Mouse (Mus musculus) heart, postnatal 25 days (tissue): Measurements from ENCODE around the gene Cnnm2. TPM values are rescaled to one million over a fixed set of nuclear protein-coding genes. Genes with fewer than 3 reads are reported as not detected.

Source experiments
- DNase-seq: peaks from one replicate; pipeline ENCODE4 v3.0.0; 2022; ENCODE audit warnings: low spot score
- intact Hi-C: fragments of 180-260 bp; cut with DNase I; formaldehyde crosslinking; loops from one replicate; pipeline ENCODE4 v1.15.1; 2025
- total RNA-seq, 2 experiments: library from RNA; stranded (reverse); gene quantifications; 2 replicates each; pipeline ENCODE4 v1.2.3; 2021

Gene Cnnm2
- total RNA-seq, 2 experiments from 2014 or later, result 4.6 to 7.8 TPM

DNA sequence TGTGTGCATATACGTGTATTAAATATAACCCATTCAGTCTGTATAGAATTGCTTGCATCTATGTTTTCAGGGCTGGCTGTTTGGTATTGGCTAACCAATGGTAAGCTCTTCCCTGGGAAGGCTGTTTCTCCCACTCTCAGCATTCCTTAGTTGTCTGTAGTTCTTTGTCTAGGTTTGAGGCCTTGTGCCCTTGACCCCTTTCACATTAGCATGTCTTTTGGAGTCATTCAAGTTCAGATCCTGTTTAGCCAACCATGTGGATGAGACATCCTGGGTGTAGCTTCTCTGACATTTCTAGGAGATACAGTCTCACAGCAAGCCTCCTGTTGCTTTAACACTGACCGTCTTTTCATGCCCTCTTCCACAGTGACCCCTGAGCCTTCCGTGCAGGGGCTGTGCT, 74.7 kb downstream of the Cnnm2 start:
- intact Hi-C loops, result no loop called here
- no peak for DNase-seq

DNA sequence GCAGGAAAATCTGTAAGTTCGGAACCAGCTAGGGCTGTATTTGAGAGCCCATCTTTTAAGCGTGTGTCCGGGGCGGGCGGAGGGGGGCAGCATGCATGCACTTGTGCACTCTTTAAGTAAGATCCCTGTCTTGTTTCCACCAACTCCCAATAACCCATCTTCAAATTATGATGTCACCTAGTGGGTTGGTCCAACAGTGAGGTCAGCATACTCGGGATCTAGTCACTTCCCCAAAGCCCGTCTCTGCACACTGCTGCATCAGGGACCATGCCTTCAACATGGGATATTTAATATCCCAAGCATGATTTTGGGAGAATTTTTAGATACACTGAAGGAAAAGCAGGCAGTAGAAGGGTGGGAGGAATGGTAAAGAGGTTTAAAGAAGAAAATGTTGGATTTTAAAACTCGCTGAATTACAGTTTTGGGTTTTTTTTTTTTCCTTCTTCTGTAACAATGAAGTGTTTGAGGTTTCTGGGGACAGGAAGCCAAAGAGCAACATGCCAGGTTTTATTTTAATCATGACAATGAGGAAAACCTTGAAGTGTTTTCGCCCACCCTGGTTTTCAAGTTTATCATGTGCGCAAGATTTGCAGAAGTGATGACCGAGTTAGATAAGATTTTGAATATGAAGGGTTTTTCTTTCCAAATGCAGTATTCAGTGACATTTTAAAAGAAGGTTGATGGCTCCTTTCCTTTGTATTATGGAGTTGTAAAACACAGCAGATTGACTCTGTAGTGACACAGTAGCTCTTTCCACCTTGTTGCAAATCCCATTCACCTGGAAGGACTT, 76.1 kb downstream of the Cnnm2 start:
- intact Hi-C loops, result no loop called here

DNA sequence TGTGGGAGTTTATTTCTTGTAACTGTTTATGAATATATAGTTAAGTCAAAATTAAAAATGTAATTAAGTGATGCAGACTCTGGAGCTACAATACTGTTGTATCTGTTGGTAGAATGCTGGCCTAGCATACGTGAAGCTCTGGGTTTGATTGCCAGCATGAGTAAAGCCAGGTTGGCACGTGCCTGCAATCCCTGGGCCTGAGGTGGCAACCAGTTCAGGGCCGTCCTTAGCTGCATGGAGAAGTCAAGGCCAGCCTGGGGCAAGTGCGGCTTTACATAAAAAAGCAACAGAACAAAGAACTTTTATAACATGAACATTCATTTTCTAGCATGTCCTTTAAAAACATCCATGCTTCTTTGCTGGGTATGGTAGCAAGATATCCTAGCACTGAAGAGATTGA, 79.6 kb downstream of the Cnnm2 start:
- intact Hi-C loops, result no loop called here
- DNase-seq, result no peak

More for the DNA sequence above, 76.1 kb downstream of the Cnnm2 start:
- no peak for DNase-seq

DNA sequence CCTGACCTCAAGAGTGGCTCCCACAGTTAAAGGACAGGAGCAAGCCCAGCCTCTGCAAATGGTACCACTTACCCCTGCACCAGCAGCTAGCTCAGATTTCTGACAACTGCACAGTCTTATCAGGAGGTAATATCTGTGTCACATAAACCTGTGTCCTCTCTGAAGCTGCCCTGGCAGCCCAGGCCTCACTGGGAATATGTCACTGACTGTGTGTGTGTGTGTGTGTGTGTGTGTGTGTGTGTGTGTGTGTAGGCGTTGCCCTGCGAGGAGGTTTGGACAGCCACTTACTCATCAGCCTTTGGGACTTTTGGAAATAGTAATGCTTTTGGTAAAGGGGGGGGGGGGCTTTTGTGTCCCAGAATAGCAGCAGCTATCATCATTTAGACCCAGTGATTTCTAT, 81.6 kb downstream of the Cnnm2 start:
- intact Hi-C loops, result no loop called here
- no peak for DNase-seq

DNA sequence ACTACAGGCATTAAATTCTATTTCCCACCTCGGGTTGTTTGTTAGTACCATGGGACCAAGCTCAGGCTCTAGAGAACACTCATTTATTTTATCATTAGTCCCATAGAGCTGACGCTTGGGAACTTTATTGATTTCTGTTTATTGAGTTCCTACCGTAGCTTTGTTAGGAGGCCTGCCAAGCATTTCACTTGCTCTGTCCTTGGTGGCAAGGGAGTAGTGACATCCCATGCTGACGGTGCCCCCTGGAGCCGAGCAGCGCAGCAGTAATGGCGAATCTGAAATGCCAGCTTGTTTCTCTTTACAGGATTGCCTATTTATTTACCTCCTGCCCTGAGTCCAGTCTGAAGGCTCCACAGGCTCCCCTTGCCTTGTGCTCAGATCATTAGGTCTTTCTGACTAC, 84.7 kb downstream of the Cnnm2 start:
- DNase-seq, result no peak
- intact Hi-C loops, result no loop called here

DNA sequence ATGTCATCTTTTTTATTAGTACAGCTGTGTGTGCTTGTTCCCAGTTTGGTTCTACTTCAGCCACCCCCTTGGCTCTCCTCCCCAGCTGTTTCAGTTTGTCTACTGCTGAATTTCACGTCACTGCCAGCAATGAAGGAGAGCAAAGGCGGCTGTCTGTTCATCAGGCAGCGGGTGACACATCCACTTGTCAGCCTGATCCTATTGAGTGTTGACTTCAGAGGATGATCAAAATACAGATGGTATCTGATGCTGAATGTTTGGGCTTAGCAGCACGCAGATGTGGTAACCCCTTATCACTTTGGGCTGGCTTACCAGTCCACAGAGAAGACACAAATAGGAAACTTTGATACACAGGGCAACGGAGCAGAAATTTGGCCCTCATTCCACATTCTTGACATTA, 85.1 kb downstream of the Cnnm2 start:
- DNase-seq, result no peak
- intact Hi-C loops, result no loop called here

DNA sequence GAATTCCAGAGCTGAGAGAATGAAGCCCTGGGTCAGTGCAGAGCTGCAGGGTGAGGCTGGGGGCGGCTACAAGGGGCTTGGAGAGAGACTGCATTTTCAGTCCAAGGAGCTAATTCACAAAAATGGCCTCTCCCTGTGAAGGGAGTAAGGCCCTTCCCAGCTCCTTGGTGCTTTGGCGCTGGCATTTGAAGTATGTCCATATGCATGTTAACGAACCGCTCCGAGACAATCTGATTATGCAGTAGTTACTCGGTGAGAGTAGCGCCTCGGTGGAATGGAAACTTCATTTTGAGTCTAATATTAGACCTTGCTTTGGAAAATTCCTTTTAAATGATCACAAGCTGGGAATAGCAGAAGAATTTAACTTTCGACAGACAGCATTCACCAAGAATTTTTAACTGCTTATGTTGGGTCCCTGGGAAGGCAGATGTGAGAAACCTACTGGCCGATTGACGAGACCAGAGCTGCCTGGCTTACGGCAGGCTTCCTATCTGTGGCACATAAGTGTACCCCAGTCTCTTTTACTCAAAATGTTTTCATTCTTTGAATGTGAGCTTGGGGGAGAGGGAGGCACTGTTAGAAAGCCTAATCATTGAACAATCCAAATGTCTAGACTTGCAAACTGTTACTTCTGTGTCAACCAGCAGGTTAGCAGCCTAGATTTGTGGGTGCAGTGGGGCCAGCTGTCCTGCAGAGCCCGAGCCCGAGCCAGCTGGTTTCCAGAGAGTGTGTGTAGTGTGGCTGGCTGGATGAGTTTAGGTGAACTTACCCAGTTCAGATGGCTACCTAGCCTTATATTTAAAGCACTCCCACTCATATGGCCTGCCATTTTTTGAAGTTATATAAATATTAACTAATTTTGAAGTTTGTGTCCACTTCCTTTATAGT, 87.2 kb downstream of the Cnnm2 start:
- no peak for DNase-seq
- intact Hi-C loops, result no loop called here

DNA sequence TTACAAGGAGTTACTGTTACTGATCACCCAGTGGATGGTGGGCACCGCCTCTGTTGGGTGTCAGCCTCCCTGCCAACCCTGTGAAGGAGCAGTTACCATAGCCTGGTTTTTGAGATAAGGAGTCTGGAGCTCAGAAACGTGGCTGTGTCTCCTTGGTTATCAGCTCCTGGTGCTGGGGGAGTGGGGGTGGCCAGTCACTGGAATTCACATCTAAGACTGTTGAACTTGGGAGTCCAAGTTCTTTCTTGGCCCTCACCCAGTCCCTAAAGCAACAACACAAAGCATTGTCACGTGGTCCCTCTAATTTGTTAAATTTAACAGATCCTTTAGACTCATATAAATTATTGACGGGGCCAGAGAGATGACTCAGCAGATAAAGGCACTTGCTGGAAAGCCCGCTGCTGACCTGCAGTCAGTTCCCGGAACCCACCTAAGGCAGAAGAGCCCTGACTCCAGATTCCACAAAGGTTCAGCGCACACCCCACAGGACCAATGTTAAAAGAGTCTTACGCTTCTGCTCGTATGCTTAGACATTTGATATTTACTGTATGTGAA, 88.1 kb downstream of the Cnnm2 start:
- no peak for DNase-seq
- intact Hi-C loops, result no loop called here

DNA sequence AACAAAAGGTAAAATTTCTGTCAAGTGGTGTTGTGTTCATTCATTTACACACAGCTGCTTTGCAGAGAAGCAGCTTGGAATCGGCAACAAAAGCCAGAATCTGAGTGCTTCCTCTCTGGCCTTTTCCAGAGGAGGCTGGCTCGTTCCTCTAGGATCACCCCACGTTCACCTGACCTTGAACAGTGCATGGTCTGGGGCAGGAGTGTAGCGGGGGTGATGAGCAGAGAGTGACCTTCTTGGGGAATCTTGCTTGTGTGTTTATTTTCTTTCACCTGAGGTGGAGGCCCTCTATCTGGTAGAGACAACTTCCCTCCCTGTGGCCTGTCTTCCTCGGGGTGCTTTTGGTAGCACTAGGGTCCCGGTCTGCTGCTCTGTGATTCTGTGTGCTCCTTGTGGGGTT, 94.8 kb downstream of the Cnnm2 start:
- intact Hi-C loops, result no loop called here
- DNase-seq, result no peak

DNA sequence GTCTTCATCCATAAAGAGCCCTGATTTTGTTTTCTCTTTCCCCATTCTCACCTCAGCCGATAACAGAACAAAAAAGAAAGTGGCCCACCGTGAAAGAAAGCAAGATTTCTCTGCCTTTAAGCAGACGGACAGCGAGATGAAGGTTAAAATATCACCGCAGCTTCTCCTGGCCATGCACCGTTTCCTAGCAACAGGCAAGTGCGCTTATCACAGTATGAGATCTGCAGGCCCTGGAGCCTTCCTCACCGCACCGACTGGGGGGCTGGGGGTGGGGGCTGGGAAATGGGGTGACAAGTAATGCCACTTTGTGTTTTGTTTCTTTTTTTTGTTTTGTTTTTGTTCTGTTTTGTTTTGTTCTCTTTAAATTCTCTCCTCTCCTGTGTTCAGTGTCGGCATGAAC, 95.4 kb downstream of the Cnnm2 start:
- intact Hi-C loops, result no loop called here
- no peak for DNase-seq

DNA sequence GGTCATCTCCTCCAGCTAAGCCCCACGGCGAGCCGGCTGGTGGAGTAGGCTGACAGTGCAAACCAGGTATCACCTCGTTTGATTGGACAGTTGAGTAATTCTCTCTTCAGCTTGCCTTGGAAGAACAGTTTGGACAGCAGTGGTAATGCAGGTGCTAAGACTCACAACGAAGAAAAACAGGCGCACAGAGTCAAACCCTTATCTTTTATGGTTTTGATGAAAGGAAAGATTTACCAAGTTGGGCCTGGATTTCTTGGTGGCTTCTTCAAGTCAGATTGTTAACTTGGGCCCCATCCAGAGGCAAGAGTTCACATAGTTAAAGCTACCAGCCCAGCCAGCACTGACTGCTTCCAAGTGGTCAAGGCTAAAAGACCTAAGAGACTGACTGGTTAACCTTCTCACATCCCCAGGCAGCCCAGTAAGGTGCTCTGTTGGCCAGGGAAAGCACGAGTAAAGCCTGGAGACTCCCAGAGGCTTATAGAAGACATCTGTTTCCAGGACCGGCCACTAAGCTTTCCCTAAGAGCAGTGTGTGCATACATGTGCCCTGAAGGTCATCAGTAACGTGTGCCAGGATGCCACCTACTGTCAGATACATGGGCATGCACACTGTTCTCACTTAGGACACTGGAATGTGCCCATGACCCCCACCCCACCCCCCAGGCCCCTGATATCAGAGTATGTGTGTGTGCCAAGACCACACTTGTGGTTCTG, 96.0 kb downstream of the Cnnm2 start:
- intact Hi-C loops, result no loop called here
- DNase-seq, result no peak

DNA sequence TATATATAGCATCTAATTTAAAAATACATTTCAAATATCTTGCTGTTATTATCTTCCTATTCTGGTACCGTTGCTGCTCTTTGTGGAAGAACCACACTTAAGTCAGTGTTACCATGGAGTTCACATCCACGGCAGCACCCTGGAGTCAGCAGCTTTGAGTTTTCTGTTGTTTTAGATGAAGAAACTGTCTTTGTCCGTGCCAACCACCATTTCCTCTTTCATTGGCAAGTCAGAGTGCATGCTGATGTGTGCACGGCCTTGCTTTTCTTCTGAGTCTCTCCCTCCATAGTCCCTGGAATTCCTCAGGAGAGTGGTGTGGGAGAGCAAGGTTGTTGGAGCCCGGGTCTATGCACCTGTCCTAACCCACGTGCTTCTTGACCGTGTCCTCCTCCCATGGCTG, 96.8 kb downstream of the Cnnm2 start:
- DNase-seq, result no peak
- intact Hi-C loops, result no loop called here

DNA sequence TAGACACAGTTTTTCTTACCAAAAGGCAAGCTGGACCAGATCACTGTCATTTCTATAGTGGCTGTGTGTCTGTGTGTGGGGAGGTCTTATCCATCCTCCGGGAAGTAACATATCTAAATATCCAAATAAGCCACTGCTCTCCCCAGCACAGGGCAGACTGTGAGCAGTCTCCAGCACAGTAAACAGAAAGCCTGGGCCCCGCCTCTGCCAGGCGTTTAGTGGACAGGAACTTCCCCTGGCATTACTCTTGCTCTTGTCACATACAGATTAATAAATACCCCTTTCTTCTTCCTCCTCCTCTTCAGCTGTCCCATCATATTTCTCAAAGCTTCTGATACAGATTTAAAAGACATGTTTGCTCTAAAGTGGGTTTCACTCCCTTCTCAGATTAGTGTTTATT, 101.2 kb downstream of the Cnnm2 start:
- intact Hi-C loops, result no loop called here
- no peak for DNase-seq

DNA sequence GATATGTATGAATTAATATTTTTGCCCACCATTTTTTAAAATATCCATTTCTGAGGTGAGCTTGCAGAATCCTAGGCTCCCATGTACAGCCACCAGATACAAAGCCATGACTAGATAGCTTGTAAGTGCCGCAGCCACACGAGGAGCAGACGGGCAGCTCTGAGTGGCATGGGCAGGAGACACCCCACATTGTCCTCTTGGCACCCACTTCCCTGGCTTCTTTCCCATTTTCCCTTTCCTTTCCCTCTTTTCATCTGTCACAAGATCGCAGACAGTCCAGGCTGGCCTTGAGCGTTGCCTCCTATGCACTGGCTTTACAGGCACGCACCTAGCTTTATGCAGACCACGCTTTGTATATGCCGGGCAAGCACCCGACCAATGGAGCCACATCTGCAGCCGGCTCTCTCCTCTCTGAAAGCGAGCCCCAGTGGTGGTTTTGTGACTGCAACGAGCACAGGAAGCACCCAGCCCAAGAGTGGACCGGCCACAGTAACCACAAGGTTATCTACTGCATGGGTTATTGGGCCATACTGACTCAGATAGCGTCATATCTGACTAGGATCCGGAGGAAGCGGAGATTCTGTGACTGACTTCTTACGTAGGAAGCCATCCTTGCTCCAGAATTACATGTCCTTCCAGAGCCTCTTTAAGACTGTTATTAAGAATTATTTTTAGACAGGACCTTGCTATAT, 102.0 kb downstream of the Cnnm2 start:
- DNase-seq, result no peak
- intact Hi-C loops, result no loop called here

DNA sequence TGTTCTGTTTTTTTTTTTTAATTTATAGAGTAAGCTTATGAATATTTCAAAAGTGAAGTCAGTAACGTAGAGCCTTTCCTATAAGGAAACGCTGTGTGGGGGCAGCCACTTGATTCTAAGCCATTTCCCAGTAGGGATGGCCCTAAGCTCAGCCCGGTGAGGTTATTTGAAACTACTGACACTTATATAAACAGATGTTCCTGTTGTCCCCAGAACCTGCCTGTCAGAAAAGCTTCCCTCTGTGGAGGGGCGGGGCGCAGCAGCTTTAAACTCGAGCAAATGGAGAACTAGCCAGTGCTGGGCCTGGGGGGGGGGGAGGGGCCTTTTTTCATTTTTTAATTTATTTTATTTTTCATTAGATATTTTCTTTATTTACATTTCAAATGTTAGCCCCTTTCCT, 102.7 kb downstream of the Cnnm2 start:
- intact Hi-C loops, result no loop called here
- no peak for DNase-seq

DNA sequence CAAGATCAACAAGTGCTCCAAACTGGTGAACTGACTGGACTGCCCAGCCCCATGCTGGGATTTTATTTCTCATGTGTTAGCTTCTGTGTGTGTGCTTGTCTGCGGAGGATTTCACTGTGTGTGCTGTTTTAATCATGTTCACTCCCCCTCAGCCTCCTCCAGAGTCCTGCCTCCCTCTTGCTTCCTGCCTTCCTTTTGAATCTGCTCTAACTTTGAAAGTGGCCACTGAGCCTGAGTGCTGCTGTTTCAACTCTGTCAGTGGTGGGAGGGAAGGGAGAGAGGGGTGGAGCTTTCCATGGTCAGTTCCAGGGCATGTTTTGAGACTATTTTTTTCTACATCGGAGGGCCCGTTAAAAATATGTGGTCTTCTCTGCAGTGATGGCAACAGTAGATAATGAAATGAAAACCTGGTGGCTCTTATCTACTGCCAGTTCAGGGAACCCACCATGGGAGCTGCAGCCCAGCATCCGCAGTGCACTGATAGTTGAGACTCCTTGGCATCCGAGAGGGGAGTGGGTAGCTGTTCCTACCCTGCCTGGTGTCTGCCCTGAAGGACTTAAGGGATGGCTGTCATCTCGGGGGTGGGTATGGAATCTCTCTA, 103.4 kb downstream of the Cnnm2 start:
- DNase-seq, result no peak
- intact Hi-C loops, result loop anchor here (5.0 kb wide), 1 partner anchor 278 kb away; no protein-coding TSS in a partner anchor

DNA sequence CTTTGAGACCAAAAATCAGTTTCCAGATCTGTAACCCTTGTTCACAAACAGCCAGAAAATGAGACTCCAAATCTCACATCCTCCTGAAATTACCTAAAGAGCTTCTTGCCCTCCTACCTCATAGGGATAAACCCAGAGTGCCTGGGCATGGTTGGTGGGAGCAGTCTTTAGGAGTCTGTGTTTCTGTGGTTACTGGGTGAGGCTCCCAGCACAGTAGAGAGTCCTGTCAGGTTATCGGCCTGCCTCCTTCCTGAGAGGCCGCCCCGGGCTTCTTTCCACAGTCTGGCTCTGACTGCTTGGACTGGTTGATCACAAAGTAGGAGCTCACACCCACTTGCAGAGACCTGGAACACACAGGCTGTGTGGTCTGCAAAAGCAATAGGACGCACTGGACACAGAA, 104.0 kb downstream of the Cnnm2 start:
- intact Hi-C loops, result loop anchor here (5.0 kb wide), 1 partner anchor 278 kb away; no protein-coding TSS in a partner anchor
- no peak for DNase-seq

DNA sequence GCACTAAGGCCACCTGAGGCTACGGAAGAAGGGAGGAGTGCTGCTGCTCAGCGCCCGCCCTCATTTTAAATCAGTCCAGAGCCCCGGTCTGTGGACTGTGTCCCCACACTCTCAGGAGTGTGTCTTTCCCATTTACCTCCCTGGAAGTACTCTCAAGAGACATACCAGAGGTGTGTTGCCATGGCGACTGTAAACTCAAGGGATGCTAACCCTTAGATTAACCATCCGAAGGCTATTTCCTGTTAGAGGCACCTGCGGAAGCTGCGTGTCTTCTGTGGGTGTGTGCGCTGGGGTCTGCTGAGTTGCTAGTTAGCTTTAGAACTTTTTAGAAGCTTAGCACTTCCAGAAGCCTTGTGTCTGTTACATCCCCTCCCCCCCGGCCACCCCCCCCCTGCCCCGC, 107.7 kb downstream of the Cnnm2 start:
- intact Hi-C loops, result loop anchor here (1.0 to 5.0 kb wide), 3 partner anchors 109 to 282 kb away; no protein-coding TSS in a partner anchor
- no peak for DNase-seq

DNA sequence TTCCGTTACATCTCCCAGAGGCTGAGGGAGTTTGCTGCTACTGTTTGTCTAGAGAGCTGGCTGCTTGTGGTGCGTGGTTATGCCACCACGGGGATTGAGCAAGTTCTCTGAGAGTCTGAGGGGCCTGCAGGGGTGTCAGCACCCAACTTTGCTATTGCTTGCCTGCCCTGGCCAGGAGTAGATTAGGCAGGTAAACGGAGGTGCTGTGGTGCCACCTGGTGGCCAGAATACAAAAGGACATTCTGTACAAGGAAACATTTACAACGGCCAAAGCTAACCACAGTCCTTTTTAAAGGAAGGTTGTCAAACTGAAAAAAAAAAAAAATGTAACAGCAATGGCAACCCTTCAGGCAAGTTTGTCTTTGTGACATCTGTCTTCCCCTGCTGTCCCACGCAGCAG, 108.1 kb downstream of the Cnnm2 start:
- intact Hi-C loops, result loop anchor here (1.0 to 5.0 kb wide), 3 partner anchors 109 to 282 kb away; no protein-coding TSS in a partner anchor
- DNase-seq, result peak; percentile 60
